Mouse (Mus musculus): ENCODE measurements around the gene Spc25.

DNA sequence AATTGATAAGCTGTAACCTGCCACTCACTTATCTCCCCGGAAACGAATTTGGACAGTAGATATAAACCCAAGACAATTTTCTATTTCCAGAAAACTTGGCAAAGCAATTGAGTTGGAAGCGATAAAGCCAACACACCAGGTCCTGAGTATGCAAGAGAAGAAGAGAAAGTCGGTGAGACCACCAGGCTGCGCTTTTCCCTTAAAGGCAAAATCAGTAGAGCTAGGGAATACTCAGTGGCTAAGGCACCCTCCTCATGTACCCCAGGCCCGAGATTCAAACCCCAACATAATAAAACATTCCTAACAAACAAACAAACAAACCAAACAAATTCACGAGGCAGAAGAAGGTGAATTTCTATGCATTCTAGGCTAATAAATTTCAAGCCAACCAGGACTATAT, 49.7 kb downstream of the Spc25 start:
- no peak for TF ChIP-seq POLR2A (IDR thresholded peaks at IDR 0.05; ENCODE audit: extremely low read depth, insufficient read depth, low read length)
- TF ChIP-seq CTCF (IDR thresholded peaks at IDR 0.05; ENCODE audit: low read depth, low read length) = no peak
